Mouse (Mus musculus): Measurements from ENCODE around the gene Prkn. TPM values are rescaled to one million over a fixed set of nuclear protein-coding genes. Genes with fewer than 3 reads are reported as not detected.

The Prkn gene
- 3.4 and 4.2 TPM in 2 replicates for polyA plus RNA-seq (2015; fragmentation: Nextera tagmentation; extraction: Ambion mirVana)

GRCm38 (mm10) chr17:10840148-10840707 lies at the start of gene Prkn, which contains the start of gene Pacrg:
Gene Prkn (plus strand): TSS chr17:10840384.
Gene Pacrg (minus strand): TSS chr17:10840311.

Other genes starting within 250 kb of the Prkn start
- gene Pacrg, start 73 bp upstream of the Prkn start, polyA plus RNA-seq (2015; fragmentation: Nextera tagmentation; extraction: Ambion mirVana) = 5.4 and 6.1 TPM in 2 replicates